Mouse (Mus musculus) testis, postnatal 14 days (tissue): Measurements from ENCODE around the gene Mia.

Source experiments
- DNase-seq: peaks from one replicate; pipeline ENCODE4 v3.0.0; 2021; ENCODE audit warnings: low spot score

The Mia gene

GRCm38 (mm10) chr7:27180837-27181695, at the start of gene Mia, which contains the start of gene Gm21983:
Mia (minus strand) TSS chr7:27181157.
Gm21983 (minus strand) TSS chr7:27181086.
- no peak for DNase-seq

DNA sequence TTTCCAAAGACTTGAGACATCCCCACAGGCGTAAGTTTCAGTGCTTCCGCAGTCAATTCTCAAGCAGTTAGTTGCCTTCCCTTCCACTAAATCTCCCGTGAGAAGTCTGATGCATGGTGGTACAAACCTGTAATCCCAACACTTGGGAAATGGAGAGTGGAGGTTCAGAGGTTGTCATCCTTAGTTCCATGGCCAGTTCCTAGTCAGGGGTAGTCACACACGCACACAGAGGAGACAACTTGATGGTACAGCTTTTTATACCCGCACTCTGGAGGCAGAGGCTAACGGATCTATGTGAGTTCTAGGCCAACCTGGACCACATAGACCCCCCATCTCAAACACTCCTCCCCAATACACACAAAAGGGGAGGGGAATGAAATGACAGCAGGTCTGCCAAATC, 47.9 kb upstream of the Mia start:
- DNase-seq: no peak

- peak; percentile 90 for DNase-seq
These were observed 47.4 kb upstream of the Mia start, which contains the start of gene Itpkc for GRCm38 (mm10) chr7:27228281-27228821. Itpkc (minus strand) TSS chr7:27228661.

- DNase-seq: peak; percentile 15
These were observed 46.7 kb upstream of the Mia start for GRCm38 (mm10) chr7:27227676-27228075.

DNA sequence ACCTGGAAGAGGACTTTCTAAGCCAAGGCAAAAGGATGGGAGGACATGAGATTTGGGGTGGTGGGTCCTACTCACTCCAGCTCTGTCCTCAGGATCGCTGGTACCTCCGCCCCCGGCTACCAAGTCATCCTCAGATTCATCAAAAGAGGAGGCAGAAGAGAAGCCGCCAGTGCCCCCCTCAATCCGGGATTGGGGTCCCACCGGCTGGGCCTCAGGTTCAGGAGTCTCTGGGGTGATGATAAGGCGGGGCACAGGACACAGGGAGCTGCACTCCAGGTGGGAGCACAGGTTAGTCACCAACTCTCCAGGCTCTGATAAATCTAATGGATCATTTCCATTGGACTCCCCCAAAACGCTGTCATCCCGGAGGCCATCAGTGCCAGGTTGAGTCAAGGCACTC, 46.3 kb upstream of the Mia start:
- no peak for DNase-seq

DNA sequence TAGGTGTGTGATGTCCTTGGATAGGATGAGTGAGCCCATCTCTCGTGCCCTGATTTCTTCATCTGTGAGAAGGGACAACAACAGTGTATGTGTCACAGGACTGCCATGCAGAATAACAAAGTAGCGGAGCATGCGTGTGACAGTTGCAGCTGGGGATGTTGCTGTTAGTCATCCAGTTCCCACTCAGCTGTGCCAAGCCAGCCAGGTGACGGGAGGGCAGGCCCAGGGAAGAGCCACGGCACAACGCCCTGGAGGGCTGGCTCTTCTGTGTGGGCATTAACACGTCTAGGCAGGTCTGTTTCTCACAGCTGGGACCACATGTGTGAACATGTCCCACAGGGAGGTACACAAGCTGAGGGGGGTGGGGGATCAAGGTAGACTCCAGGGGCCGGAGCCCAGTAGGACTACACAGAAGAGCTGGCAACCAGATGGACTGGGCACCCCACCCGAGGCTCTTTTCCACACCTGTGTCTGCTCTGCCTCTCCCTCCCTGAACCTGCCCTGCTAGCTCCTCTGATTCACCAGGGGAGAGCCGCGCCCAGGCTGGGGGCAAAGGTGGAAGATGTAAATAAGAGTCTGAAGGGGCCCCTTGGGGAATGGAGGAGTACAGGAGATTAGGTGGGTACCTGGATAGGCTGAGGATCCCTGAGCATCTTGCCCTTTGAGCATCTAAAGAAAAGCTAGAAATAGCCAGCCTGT, 44.1 kb upstream of the Mia start:
- no peak for DNase-seq

- no peak for DNase-seq
These were observed 41.6 kb upstream of the Mia start for GRCm38 (mm10) chr7:27222538-27222937.

DNA sequence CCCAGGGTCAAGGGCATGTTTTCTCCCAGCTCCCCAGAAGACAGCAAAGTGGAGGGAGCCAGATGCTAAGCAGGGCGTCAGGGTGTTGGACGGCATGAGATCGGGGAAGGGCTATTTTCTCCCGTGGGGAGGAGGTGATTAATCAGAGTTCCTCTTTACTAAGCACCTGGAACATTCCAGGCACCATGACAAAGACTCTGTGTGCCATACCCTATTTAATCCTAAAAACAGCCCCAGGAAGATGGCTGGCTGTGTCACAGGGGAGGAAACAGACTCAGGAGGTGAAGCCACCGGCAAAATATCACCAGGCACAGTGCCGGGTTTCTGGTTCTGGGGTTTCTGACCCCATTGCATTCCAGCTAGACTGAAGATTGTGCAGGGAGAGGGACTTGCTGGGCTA, 41.0 kb upstream of the Mia start:
- no peak for DNase-seq

DNA sequence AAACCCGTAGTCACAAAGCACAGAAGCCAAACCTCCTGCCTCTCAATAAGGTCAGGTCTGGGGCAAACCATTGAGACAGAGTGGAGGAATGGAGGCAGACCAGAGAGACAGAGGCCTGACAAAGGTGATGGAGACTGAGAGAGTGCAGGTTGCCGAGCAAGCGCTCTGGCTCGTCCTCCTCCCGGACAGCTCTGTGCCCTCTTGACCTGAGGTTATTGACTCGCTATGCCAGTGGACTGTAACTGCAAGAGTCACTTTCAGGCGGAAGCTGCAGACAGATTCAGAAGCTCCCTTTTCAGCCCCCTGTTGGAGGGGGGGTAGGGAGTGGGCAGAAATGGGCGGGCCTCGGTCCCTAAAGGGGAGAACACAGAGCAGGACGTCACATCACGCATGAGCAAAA, 39.0 kb upstream of the Mia start:
- no peak for DNase-seq

DNA sequence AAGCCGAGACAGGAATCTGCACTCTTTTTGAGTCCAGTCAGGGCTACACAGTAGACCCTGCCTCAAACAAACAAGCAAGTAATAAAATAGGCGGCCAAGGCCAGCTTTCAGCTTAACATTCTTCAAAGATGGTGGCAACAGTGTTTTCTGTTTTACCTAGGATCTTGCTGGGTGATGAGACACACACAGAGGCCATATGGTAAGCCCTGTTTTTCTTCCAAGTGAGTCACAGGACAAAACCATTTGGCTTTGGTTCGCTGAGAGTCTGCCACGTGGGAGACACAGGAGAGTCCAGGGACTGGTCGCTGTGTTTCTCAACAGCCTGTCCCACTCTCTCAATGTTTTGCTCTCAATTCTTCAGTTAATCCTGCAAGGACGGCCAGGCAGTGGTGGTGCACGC, 37.6 kb upstream of the Mia start:
- no peak for DNase-seq

DNA sequence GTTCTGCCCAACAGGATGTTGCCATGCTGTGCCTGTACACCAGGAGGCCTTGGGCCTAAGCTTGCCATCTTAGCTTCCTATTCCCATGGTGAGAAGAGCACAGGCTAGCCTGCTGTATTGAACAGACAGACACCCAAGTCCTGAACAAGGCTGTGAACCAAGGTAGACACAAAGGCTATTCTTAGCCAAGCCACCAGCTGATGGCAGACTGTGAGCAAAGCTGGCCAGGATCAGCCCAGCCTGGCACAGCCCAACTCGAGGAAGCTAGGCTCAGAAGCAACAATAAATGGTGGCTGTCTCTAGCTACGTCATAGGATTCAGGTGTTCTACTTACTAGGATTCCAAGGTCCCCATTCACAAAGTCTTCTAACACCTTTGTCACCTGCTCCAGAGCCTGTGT, 31.7 kb upstream of the Mia start:
- DNase-seq: no peak

GRCm38 (mm10) chr7:27203730-27204449, 22.9 kb upstream of the Mia start:
- DNase-seq: no peak

GRCm38 (mm10) chr7:27198779-27199178, 17.8 kb upstream of the Mia start:
- no peak for DNase-seq

DNA sequence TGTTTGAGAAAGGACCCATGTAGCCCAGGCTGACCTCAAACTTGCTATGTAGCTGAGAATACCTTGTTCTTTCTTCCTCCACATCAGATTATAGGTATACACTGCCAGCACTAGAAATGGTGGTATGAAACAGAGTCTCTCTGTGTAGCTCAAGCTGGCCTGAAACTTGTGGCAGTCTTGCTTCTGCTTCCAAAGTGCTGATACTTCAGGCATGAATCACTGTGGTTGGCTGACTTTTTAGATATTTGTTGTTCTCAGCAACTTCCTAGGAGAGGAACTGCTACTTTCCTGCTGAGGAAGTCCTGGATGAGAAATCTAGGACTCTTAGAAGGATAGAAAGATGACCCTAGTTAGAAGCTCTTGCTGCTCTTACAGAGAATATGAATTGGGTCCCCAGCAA, 17.4 kb upstream of the Mia start:
- DNase-seq: no peak

GRCm38 (mm10) chr7:27197634-27198033, 16.7 kb upstream of the Mia start:
- DNase-seq: peak; percentile 38

DNA sequence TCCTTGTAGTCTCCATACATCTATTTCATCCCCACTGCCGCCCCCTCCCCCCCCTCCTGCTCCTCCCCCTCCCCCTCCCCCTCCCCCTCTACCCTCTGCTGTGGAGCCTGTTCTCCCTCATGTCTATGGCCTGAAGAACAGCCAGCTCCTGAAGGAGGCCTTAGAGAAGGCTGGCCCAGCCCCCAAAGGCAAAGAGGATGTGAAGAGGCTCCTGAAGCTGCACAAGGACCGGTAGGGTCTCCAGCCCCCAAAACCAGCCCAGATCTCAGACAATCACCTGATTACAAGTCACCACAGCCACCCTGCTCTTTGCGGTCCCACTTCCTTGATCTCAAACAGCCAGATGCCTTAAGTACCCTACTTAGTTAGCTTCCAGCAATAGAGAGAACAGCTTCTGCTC, 16.2 kb upstream of the Mia start:
- no peak for DNase-seq

DNA sequence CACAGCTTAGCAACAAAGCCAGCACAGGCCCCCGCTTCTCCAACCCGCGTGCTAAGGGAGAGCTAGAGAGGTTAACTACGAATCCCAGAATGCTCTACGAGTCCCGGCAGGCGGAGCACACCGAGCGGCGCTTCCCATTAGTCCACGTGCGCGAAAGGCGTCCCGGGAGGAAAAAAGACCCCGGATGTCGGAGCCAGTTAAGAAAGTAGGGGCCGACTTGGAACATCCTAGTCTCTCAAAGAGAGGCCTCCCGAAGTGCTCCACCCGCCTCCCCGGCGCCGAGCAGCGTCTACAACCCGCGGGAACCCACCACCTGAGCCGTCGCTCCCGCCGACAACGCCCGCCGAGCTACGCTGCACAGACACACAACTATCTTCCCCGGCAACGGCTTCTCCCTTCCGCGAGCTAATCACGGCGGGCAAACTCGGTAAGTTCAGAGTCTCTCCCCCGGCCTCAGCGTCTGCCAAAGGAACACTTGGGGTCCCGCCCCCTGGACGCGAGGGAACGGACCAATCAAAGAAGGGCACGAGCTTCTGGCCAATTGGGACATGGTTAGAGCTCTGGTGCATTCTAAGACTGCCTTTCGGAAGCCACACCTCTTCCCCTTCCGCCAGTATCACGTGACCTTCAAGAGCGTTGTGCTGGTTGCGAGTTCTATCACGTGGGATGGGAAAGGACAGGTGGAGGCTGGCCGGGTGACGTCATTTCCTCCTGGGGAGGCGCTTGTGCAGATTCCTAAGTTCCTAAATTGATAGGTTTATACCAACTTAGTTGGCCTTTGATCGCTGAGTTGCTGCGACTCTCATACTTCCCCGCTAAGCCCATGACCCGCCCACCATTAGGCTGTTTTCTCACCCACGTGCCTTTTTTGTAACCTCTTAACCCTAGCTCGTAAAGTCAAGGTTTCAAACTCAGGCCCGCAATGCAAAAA, 15.0 kb upstream of the Mia start, which contains the start of the genes BC024978 and Snrpa:
Gene BC024978 (plus strand): TSS at position 101 of the 931 bp plus-strand sequence.
Gene Snrpa (minus strand): TSS at position 591 of the 931 bp plus-strand sequence.
- peak; percentile 98 for DNase-seq

- no peak for DNase-seq
These were observed 12.8 kb upstream of the Mia start for GRCm38 (mm10) chr7:27193731-27194130.

DNA sequence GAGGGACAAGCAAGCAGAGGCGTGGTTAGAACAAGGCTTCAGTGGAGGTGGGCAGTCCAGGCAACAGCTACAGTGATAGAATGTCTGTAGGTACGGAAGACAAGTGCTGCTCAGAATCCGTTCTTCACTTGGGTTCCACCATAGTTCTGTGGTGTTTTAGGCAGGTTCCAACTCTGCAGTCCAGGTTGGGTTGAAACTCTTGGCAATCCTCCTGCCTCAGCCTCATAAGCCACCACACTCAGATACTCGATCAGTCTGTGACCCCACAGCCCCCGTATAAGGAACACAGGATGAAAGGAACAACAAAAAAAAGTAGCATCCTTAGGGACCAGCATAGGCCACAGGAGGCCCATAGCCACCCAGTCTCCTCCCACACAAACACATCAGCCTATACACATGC, 11.5 kb upstream of the Mia start:
- no peak for DNase-seq

DNA sequence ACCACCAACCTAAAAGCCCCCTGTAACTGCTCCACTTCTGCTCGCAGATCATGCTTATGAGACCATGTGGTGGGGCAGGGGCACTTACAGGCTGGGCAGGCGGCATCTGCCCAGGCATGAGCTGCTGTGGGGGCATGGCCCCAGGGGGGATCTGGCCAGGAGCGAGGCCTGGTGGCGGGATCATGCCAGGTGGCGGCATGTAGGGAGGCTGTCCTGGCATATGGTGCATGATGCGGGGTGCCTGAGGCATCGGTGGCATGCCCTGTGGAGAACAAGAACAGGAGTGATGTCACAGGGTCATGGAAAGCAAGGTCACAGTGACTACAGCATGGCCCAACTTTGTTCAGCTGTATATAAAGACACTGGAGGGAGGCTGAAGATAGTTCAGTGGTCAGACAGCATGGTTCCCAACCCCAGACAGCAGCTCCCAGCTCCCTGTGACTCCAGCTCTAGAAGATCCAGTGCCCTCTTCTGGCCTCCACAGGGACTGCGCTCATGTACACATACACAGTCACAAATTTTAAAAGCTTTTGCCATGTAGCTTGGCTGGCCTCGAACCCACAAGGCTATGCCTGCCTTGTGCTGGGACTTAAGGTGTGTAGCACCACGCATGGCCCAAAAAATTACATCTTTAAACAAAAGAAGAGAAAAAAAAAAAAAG, 8.4 kb upstream of the Mia start:
- no peak for DNase-seq

- no peak for DNase-seq
These were observed 5.0 kb upstream of the Mia start for GRCm38 (mm10) chr7:27185986-27186385.
